In the genomic region with DNA sequence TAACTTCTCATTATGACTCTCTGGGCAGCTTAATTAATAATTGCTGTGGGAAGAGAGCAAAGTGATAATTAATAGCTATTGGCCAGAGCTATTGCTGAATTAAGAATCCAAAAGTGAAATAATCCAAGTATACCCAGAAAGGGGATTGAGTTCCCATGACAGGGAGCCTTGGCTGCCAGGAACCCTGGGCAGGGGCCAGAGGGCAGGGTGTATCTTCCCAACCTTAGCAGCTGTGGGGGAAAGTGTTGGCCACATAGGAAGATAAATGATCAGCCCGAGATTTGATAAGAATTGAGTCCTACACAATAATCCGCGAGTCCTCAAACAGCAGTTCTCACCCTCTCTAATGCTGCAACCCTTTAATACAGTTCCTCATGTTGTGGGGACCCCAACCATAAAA, we compare ENCODE assay signal across 23 mouse cellular contexts.
DNase-seq lines count a peak whose midpoint lies in the region; ATAC-seq lines count a peak whose summit lies in the region.
"Had no signal": no experiment of that assay in that cellular context is flagged by ENCODE, and none has a peak within 500 bp of the region (broad histone marks: within the 10 kb centered on the region; RNA-seq: fewer than 3 reads in every experiment).

No protein-coding gene starts in this region.

- peak; percentile 6 for DNase-seq in gastrocnemius, adult 18-20 months (ENCODE audit: low spot score)
- no peak for DNase-seq in gastrocnemius, postnatal 4 days (ENCODE audit: low spot score in 2 of 2)
- DNase-seq in gastrocnemius, postnatal 10 days: peak; percentile 17
- DNase-seq in gastrocnemius, postnatal 25 days: no peak
- DNase-seq in kidney, postnatal 4 days: no peak
- DNase-seq: adrenal gland, adult 8-10 months; adrenal gland, postnatal 14 days; adrenal gland, postnatal 36 days; B cell, adult 2 months; cerebellum, adult 11-12 months; cerebellum, adult 2 months; cerebellum, adult 9-10 months; cerebellum, postnatal 25 days had no signal

- no peak overlapping the region for H3K4me2 ChIP-seq in kidney, embryonic 14.5 days (replicated peaks; ENCODE audit: low read depth, low read length)
- H3K4me2 ChIP-seq: embryonic facial prominence, embryonic 12.5 days; forebrain, embryonic 13.5 days; forebrain, embryonic 15.5 days had no signal

- no peaks in the 10 kb centered on the region for H3K9me3 ChIP-seq in kidney, embryonic 14.5 days (ENCODE audit: control insufficient read depth, low read length)
- H3K9me3 ChIP-seq: embryonic facial prominence, embryonic 10.5 days; embryonic facial prominence, embryonic 12.5 days; forebrain, embryonic 13.5 days; forebrain, embryonic 15.5 days; G1E had no signal

- H3K36me3 ChIP-seq in kidney, embryonic 14.5 days (ENCODE audit: control insufficient read depth, insufficient read depth, low read length): no peaks in the 10 kb centered on the region
- H3K36me3 ChIP-seq: embryonic facial prominence, embryonic 10.5 days; embryonic facial prominence, embryonic 12.5 days; forebrain, embryonic 15.5 days; G1E had no signal

- ATAC-seq in kidney, embryonic 14.5 days (ENCODE audit: low FRiP score, low TSS enrichment): 0 out of 2 replicates have a peak, but pooled peaks have one; percentile 63
- ATAC-seq: activated CD4-positive, CD25-positive, alpha-beta regulatory T cell, adult 4 months; CD4-positive, CD25-positive, alpha-beta regulatory T cell, adult 4 months; forebrain, embryonic 13.5 days; forebrain, embryonic 15.5 days; Patski had no signal

- WGBS in kidney, embryonic 14.5 days: 68% methylated on average over 3 of the region's 3 CpGs

- no peaks in the 10 kb centered on the region for H3K4me1 ChIP-seq in kidney, embryonic 14.5 days (ENCODE audit: control insufficient read depth, insufficient read depth, low read length)

- H3K4me3 ChIP-seq in kidney, embryonic 14.5 days (ENCODE audit: low read length): no peak overlapping the region
- H3K4me3 ChIP-seq: embryonic facial prominence, embryonic 10.5 days; embryonic facial prominence, embryonic 12.5 days; forebrain, embryonic 13.5 days; forebrain, embryonic 15.5 days had no signal

- no peaks in the 10 kb centered on the region for H3K27me3 ChIP-seq in kidney, embryonic 14.5 days (ENCODE audit: control insufficient read depth, insufficient read depth, low read length)
- H3K27me3 ChIP-seq: CH12.LX; embryonic facial prominence, embryonic 12.5 days; forebrain, embryonic 13.5 days; forebrain, embryonic 15.5 days; Patski had no signal

- no peak overlapping the region for H3K27ac ChIP-seq in kidney, embryonic 14.5 days (ENCODE audit: low read depth, low read length)
- H3K27ac ChIP-seq: embryonic facial prominence, embryonic 10.5 days; embryonic facial prominence, embryonic 12.5 days; forebrain, embryonic 13.5 days; forebrain, embryonic 15.5 days had no signal

- no peak overlapping the region for H3K9ac ChIP-seq in kidney, embryonic 14.5 days (ENCODE audit: low read depth, low read length)
- H3K9ac ChIP-seq: embryonic facial prominence, embryonic 12.5 days; forebrain, embryonic 13.5 days; forebrain, embryonic 15.5 days had no signal

Comparison
In these comparisons a context has a peak if more than half of its experiments do, and no peak if none do; other contexts are left out.
1. DNase-seq: peak in gastrocnemius, adult 18-20 months (single experiment) and gastrocnemius, postnatal 10 days (single experiment); none in gastrocnemius, postnatal 4 days (0 of 2), gastrocnemius, postnatal 25 days (single experiment) and kidney, postnatal 4 days (0 of 2).